Mouse (Mus musculus): ENCODE data around the gene Klf4.

GRCm38 (mm10) chr4:55496416-55496815 is 35.9 kb downstream of the Klf4 start:
- TF ChIP-seq CTCF (IDR thresholded peaks at IDR 0.05; ENCODE audit: borderline replicate concordance, insufficient read depth, low read depth, low read length) (no peak), POLR2A (IDR thresholded peaks at IDR 0.05; ENCODE audit: borderline replicate concordance, insufficient read depth, low read length) (no peak)
